In the genomic region with DNA sequence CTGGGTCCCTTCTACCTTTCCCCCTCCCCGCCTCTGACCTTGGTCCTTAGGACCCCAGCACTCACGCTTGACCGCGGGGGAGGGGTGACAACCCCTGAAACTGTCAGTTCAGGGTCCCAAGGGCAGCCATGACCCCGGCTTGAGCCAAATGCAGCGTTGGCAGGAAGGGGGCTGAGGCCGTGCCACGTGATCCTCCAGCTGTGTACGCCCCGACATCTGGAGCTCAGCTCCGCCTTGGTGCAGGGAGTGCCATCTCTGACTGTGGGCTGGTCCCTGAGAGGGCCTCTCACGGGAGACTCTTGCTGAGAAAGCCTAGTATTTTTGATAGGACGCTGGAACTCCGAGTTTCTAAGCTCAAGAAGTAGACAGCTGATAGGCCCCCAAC, we compare ENCODE assay signal across 8 mouse cellular contexts. TPM values are rescaled to one million over a fixed set of nuclear protein-coding genes. Genes with fewer than 3 reads are reported as not detected.
DNase-seq lines count a peak whose midpoint lies in the region; ATAC-seq lines count a peak whose summit lies in the region.

A gene (minus strand): TSS at position 188 of the 385 bp plus-strand sequence.

- H3K27ac ChIP-seq in embryonic facial prominence, embryonic 14.5 days (replicated peaks; ENCODE audit: low read depth, low read length), result peak within 1 kb of the TSS; percentile 93
- H3K27ac ChIP-seq in heart, embryonic 12.5 days (ENCODE audit: poor library complexity, severe bottlenecking), result peak within 1 kb of the TSS; percentile 48
- H3K27ac ChIP-seq in kidney, embryonic 14.5 days (ENCODE audit: low read depth, low read length), result peak within 1 kb of the TSS; percentile 78

- WGBS in embryonic facial prominence, embryonic 14.5 days, result under 1% methylated on average over 14 of the region's 14 CpGs
- 3% methylated on average over 14 of the region's 14 CpGs for WGBS in heart, embryonic 12.5 days
- 0% methylated on average over 14 of the region's 14 CpGs for WGBS in kidney, embryonic 14.5 days

- peak within 1 kb of the TSS; percentile 79 for H3K9ac ChIP-seq in embryonic facial prominence, embryonic 14.5 days (ENCODE audit: low read depth, low read length)
- peak within 1 kb of the TSS; percentile 81 for H3K9ac ChIP-seq in heart, embryonic 12.5 days
- peak within 1 kb of the TSS; percentile 74 for H3K9ac ChIP-seq in kidney, embryonic 14.5 days (ENCODE audit: low read depth, low read length)

- peaks cover 36% of the 10 kb centered on the region for H3K36me3 ChIP-seq in embryonic facial prominence, embryonic 14.5 days (ENCODE audit: control insufficient read depth, insufficient read depth, low read length)
- H3K36me3 ChIP-seq in heart, embryonic 12.5 days, result peaks cover 29% of the 10 kb centered on the region
- peaks cover 23% of the 10 kb centered on the region for H3K36me3 ChIP-seq in kidney, embryonic 14.5 days (ENCODE audit: control insufficient read depth, insufficient read depth, low read length)

- H3K27me3 ChIP-seq in embryonic facial prominence, embryonic 14.5 days (replicated peaks; ENCODE audit: control insufficient read depth, insufficient read depth, low read length), result peaks cover 35% of the 10 kb centered on the region
- peaks cover 42% of the 10 kb centered on the region for H3K27me3 ChIP-seq in heart, embryonic 12.5 days (replicated peaks)
- peaks cover 36% of the 10 kb centered on the region for H3K27me3 ChIP-seq in kidney, embryonic 14.5 days (ENCODE audit: control insufficient read depth, insufficient read depth, low read length)

- H3K4me1 ChIP-seq in embryonic facial prominence, embryonic 14.5 days (ENCODE audit: control insufficient read depth, insufficient read depth, low read length), result peaks cover 14% of the 10 kb centered on the region
- peaks cover 41% of the 10 kb centered on the region for H3K4me1 ChIP-seq in heart, embryonic 12.5 days (replicated peaks)
- H3K4me1 ChIP-seq in kidney, embryonic 14.5 days (ENCODE audit: control insufficient read depth, insufficient read depth, low read length), result peaks cover 17% of the 10 kb centered on the region; the same call in 1 of the 2 replicates

- DNase-seq in urinary bladder, adult 18-20 months (ENCODE audit: low spot score in 2 of 2), result peak; percentile 46 to 78
- DNase-seq in urinary bladder, postnatal 10 days (ENCODE audit: low spot score), result no peak
- peak; percentile 93 for DNase-seq in embryonic facial prominence, embryonic 14.5 days (ENCODE audit: low spot score)
- DNase-seq in lung, postnatal 10 days, result peak; percentile 90
- DNase-seq in skeletal muscle tissue, adult 2 months (ENCODE audit: low read depth, low spot score), result peak; percentile 81
- DNase-seq in left cerebral cortex, adult 18-20 months (ENCODE audit: low spot score in 2 of 2), result no peak

- no peaks in the 10 kb centered on the region for H3K9me3 ChIP-seq in embryonic facial prominence, embryonic 14.5 days (ENCODE audit: control insufficient read depth, low read length)
- H3K9me3 ChIP-seq in heart, embryonic 12.5 days (replicated peaks), result no peaks in the 10 kb centered on the region
- no peaks in the 10 kb centered on the region for H3K9me3 ChIP-seq in kidney, embryonic 14.5 days (ENCODE audit: control insufficient read depth, low read length)

- ATAC-seq in embryonic facial prominence, embryonic 14.5 days (ENCODE audit: low read depth), result peak; percentile 76
- peak; percentile 73 for ATAC-seq in heart, embryonic 12.5 days (ENCODE audit: insufficient number of reproducible peaks, low FRiP score)
- ATAC-seq in kidney, embryonic 14.5 days (ENCODE audit: low FRiP score, low TSS enrichment), result peak; percentile 50

- peak within 1 kb of the TSS; percentile 92 for H3K4me2 ChIP-seq in embryonic facial prominence, embryonic 14.5 days (ENCODE audit: low read depth, low read length)
- H3K4me2 ChIP-seq in heart, embryonic 12.5 days, result peak within 1 kb of the TSS; percentile 99
- H3K4me2 ChIP-seq in kidney, embryonic 14.5 days (replicated peaks; ENCODE audit: low read depth, low read length), result peak within 1 kb of the TSS; percentile 99

- H3K4me3 ChIP-seq in embryonic facial prominence, embryonic 14.5 days (ENCODE audit: low read depth, low read length), result peak within 1 kb of the TSS; percentile 64
- peak within 1 kb of the TSS; percentile 69 for H3K4me3 ChIP-seq in heart, embryonic 12.5 days
- H3K4me3 ChIP-seq in kidney, embryonic 14.5 days (ENCODE audit: low read length), result peak within 1 kb of the TSS; percentile 64

RNA-seq across cellular contexts. Expression of the gene that starts here (rescaled TPM):
- polyA plus RNA-seq in embryonic facial prominence, embryonic 14.5 days (2014; fragmentation: Nextera tagmentation; extraction: Ambion mirVana), result 37.0 and 42.8 TPM in 2 replicates
- polyA plus RNA-seq in heart, embryonic 12.5 days (2016; fragmentation: Nextera tagmentation; extraction: Ambion mirVana), result 10.2 and 10.8 TPM in 2 replicates
- 6.9 and 7.3 TPM in 2 replicates for polyA plus RNA-seq in kidney, embryonic 14.5 days (2014; fragmentation: Nextera tagmentation; extraction: Ambion mirVana)
- total RNA-seq in left cerebral cortex, adult 18-20 months (2021), result 1 to 10 TPM; 3.0 to 3.5 TPM

Comparison
In these comparisons a context has a peak if more than half of its experiments do, and no peak if none do; other contexts are left out.
1. DNase-seq: peak in urinary bladder, adult 18-20 months (2 of 2), embryonic facial prominence, embryonic 14.5 days (single experiment), lung, postnatal 10 days (single experiment) and skeletal muscle tissue, adult 2 months (single experiment); none in urinary bladder, postnatal 10 days (single experiment) and left cerebral cortex, adult 18-20 months (0 of 2).
2. Peak in every context shown above with its lines, with median percentiles within 50 percentile points of each other: ATAC-seq, H3K27ac ChIP-seq, H3K4me2 ChIP-seq, H3K4me3 ChIP-seq and H3K9ac ChIP-seq.